Mouse (Mus musculus) thymus, postnatal 25 days (tissue): ENCODE data around the gene Bud31.
"Not testable (repeated sequence)": the region's sequence is repeated elsewhere in the genome, so short reads cannot be mapped to it uniquely, and the experiment has no call there.

Experiments used
- DNase-seq: peaks from one replicate; pipeline ENCODE4 v3.0.0; 2022

Bud31 gene

GRCm38 (mm10) chr5:145129773-145130172 lies 10.4 kb upstream of the Bud31 start:
- not testable (repeated sequence) for DNase-seq

GRCm38 (mm10) chr5:145130191-145130590 lies 10.0 kb upstream of the Bud31 start:
- DNase-seq = no peak

GRCm38 (mm10) chr5:145130995-145131394 lies 9.2 kb upstream of the Bud31 start:
- no peak for DNase-seq

GRCm38 (mm10) chr5:145133275-145133674 lies 6.9 kb upstream of the Bud31 start:
- DNase-seq = not testable (repeated sequence)

- no peak for DNase-seq
Observed at GRCm38 (mm10) chr5:145138836-145139235, 1.3 kb upstream of the Bud31 start.

- peak; percentile 19 for DNase-seq
Observed at GRCm38 (mm10) chr5:145140611-145141010, 449 bp downstream of the Bud31 start.

GRCm38 (mm10) chr5:145147748-145148147 lies 7.6 kb downstream of the Bud31 start:
- no peak for DNase-seq

GRCm38 (mm10) chr5:145149294-145149693 lies 9.1 kb downstream of the Bud31 start:
- DNase-seq = no peak

- no peak for DNase-seq
Observed at GRCm38 (mm10) chr5:145152690-145153089, 12.5 kb downstream of the Bud31 start.

GRCm38 (mm10) chr5:145161361-145161760 lies 21.2 kb downstream of the Bud31 start:
- DNase-seq = no peak

GRCm38 (mm10) chr5:145164710-145165109 lies 24.5 kb downstream of the Bud31 start:
- DNase-seq = no peak

- DNase-seq = no peak
Observed at GRCm38 (mm10) chr5:145165184-145165583, 25.0 kb downstream of the Bud31 start.

GRCm38 (mm10) chr5:145166536-145167305 lies 26.6 kb downstream of the Bud31 start, which contains the start of the genes Ptcd1 and Cpsf4:
Gene Ptcd1, minus strand, starts transcription at chr5:145167108.
Gene Cpsf4, plus strand, starts transcription at chr5:145167213.
- DNase-seq = peak; percentile 98

- no peak for DNase-seq
Observed at GRCm38 (mm10) chr5:145167306-145167661, 27.1 kb downstream of the Bud31 start.

GRCm38 (mm10) chr5:145178461-145178980 lies 38.4 kb downstream of the Bud31 start:
- no peak for DNase-seq

- no peak for DNase-seq
Observed at GRCm38 (mm10) chr5:145185244-145185643, 45.1 kb downstream of the Bud31 start.

GRCm38 (mm10) chr5:145189416-145189815 lies 49.3 kb downstream of the Bud31 start:
- DNase-seq = no peak

GRCm38 (mm10) chr5:145190373-145190772 lies 50.2 kb downstream of the Bud31 start:
- no peak for DNase-seq

- DNase-seq = peak; percentile 87
Observed at GRCm38 (mm10) chr5:145190875-145191798, 51.0 kb downstream of the Bud31 start.

GRCm38 (mm10) chr5:145191962-145192361 lies 51.8 kb downstream of the Bud31 start, which contains the start of gene Atp5j2:
Gene Atp5j2, minus strand, starts transcription at chr5:145192062.
- DNase-seq = no peak
